Mouse (Mus musculus): ENCODE results near the gene 5730596B20Rik. TPM values are rescaled to one million over a fixed set of nuclear protein-coding genes. Genes with fewer than 3 reads are reported as not detected.

5730596B20Rik gene
- polyA plus RNA-seq, 1 experiment from 2014 or later: 1.3 TPM

GRCm38 (mm10) chr6:52161336-52162092, 15.8 kb upstream of the 5730596B20Rik start:
- H3K9ac ChIP-seq (ENCODE audit: low read depth, low read length): no peak overlapping the region
- no peaks in the 10 kb centered on the region for H3K9me3 ChIP-seq (replicated peaks; ENCODE audit: low read length)
- peaks cover 52% of the 10 kb centered on the region for H3K4me1 ChIP-seq (replicated peaks; ENCODE audit: insufficient read depth, low read length)
- TF ChIP-seq CTCF (IDR thresholded peaks at IDR 0.05; ENCODE audit: low read depth): no peak
- H3K4me2 ChIP-seq (ENCODE audit: low read length): peak overlapping the region; percentile 95
- H3K36me3 ChIP-seq (ENCODE audit: insufficient read depth, low read length): no peaks in the 10 kb centered on the region
- peak overlapping the region; percentile 89 for H3K27ac ChIP-seq
- no peak for ATAC-seq (replicated peaks; ENCODE audit: low FRiP score, low read depth)
- WGBS: 16% methylated on average over 8 of the region's 8 CpGs
- H3K27me3 ChIP-seq (ENCODE audit: insufficient read depth, low read length): 0 out of 2 replicates have a peak, but pooled peaks cover 7% of the 10 kb centered on the region
- no peak for DNase-seq (ENCODE audit: low spot score)
- H3K4me3 ChIP-seq (replicated peaks; ENCODE audit: low read depth, low read length): 0 out of 2 replicates have a peak overlapping the region, but pooled peaks have one; percentile 5

DNA sequence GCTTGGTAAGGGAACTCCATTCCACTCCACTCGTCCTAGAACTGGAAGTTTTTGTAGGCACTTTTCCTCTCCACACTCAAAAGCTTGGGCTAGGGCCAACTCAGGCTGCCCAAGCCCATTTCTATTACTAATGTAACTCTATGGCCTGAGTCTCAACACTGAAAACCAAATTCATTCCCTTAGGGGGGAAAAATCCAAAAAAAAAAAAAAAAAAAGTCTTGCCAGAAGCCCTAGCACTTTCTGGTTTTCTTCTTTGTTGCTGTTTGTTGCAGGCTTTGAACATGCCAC, 15.3 kb upstream of the 5730596B20Rik start:
- no peak overlapping the region for H3K27ac ChIP-seq
- 49% methylated on average over 1 of the region's 1 CpGs for WGBS
- peaks cover 57% of the 10 kb centered on the region for H3K4me1 ChIP-seq (replicated peaks; ENCODE audit: insufficient read depth, low read length)
- no peaks in the 10 kb centered on the region for H3K36me3 ChIP-seq (ENCODE audit: insufficient read depth, low read length)
- H3K9ac ChIP-seq (ENCODE audit: low read depth, low read length): no peak overlapping the region
- ATAC-seq (replicated peaks; ENCODE audit: low FRiP score, low read depth) (no peak), DNase-seq (ENCODE audit: low spot score) (no peak)
- H3K4me2 ChIP-seq (ENCODE audit: low read length): peak overlapping the region; percentile 37; the same call in 1 of the 2 replicates
- 0 out of 2 replicates have a peak, but pooled peaks cover 3% of the 10 kb centered on the region for H3K27me3 ChIP-seq (ENCODE audit: insufficient read depth, low read length)
- no peaks in the 10 kb centered on the region for H3K9me3 ChIP-seq (replicated peaks; ENCODE audit: low read length)
- TF ChIP-seq CTCF (IDR thresholded peaks at IDR 0.05; ENCODE audit: low read depth): no peak
- no peak overlapping the region for H3K4me3 ChIP-seq (replicated peaks; ENCODE audit: low read depth, low read length)

- no peak for ATAC-seq (replicated peaks; ENCODE audit: low FRiP score, low read depth)
- H3K4me1 ChIP-seq (replicated peaks; ENCODE audit: insufficient read depth, low read length): peaks cover 57% of the 10 kb centered on the region
- no peak for DNase-seq (ENCODE audit: low spot score)
- H3K27ac ChIP-seq: peak overlapping the region; percentile 75
- H3K9me3 ChIP-seq (replicated peaks; ENCODE audit: low read length): no peaks in the 10 kb centered on the region
- no peak overlapping the region; the same call in 1 of the 2 replicates for H3K9ac ChIP-seq (ENCODE audit: low read depth, low read length)
- peak overlapping the region; percentile 81 for H3K4me2 ChIP-seq (ENCODE audit: low read length)
- H3K27me3 ChIP-seq (ENCODE audit: insufficient read depth, low read length): no peaks in the 10 kb centered on the region
- H3K4me3 ChIP-seq (replicated peaks; ENCODE audit: low read depth, low read length): peak overlapping the region; percentile 36; the same call in 1 of the 2 replicates
- no peaks in the 10 kb centered on the region for H3K36me3 ChIP-seq (ENCODE audit: insufficient read depth, low read length)
- 40% methylated on average over 14 of the region's 14 CpGs for WGBS
- TF ChIP-seq CTCF (IDR thresholded peaks at IDR 0.05; ENCODE audit: low read depth): no peak
These were observed 14.5 kb upstream of the 5730596B20Rik start for GRCm38 (mm10) chr6:52162611-52163365.

GRCm38 (mm10) chr6:52163366-52164031, 13.8 kb upstream of the 5730596B20Rik start:
- H3K4me3 ChIP-seq (replicated peaks; ENCODE audit: low read depth, low read length): peak overlapping the region; percentile 36
- no peaks in the 10 kb centered on the region for H3K36me3 ChIP-seq (ENCODE audit: insufficient read depth, low read length)
- TF ChIP-seq CTCF (IDR thresholded peaks at IDR 0.05; ENCODE audit: low read depth): no peak
- H3K4me1 ChIP-seq (replicated peaks; ENCODE audit: insufficient read depth, low read length): peaks cover 61% of the 10 kb centered on the region
- no peaks in the 10 kb centered on the region for H3K9me3 ChIP-seq (replicated peaks; ENCODE audit: low read length)
- 25% methylated on average over 17 of the region's 17 CpGs for WGBS
- H3K27me3 ChIP-seq (ENCODE audit: insufficient read depth, low read length): no peaks in the 10 kb centered on the region
- ATAC-seq (replicated peaks; ENCODE audit: low FRiP score, low read depth): no peak
- H3K9ac ChIP-seq (ENCODE audit: low read depth, low read length): no peak overlapping the region; the same call in 1 of the 2 replicates
- H3K27ac ChIP-seq: peak overlapping the region; percentile 75
- peak overlapping the region; percentile 81 for H3K4me2 ChIP-seq (ENCODE audit: low read length)
- peak; percentile 85 for DNase-seq (ENCODE audit: low spot score)

DNA sequence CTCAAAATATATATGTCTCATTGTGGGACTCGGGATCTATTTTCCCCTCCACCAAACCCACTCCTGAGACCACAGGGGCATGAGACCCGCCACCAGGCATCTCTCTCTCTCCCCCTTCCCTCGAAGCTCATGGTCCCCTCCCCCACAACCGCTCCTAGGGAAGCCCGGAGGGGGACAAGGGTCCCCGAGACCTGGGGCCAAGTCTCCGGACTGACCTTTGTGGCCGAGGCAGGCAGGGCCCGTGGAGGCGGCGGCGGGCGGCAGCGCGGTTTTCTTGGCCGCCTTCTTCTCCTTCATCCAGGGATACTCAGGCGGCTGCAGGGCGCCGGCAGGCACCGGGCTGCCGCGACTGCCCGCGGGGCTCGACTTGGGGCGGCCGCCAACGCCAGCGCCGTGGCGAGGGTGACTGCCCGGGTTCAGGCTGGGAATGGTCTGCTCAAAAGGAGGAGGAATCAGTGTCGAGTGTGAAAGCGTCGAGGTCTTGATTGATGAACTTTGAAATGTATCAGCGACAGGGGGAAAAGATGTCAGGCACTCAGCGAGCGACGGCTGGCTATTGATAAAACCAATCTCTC, 13.2 kb upstream of the 5730596B20Rik start:
- Histone ChIP-seq H3K27me3 (ENCODE audit: insufficient read depth, low read length) (no peaks in the 10 kb centered on the region), H3K9ac (ENCODE audit: low read depth, low read length) (peak overlapping the region; percentile 50), H3K27ac (peak overlapping the region; percentile 75), H3K9me3 (replicated peaks; ENCODE audit: low read length) (no peaks in the 10 kb centered on the region), H3K4me2 (ENCODE audit: low read length) (peak overlapping the region; percentile 81), H3K36me3 (ENCODE audit: insufficient read depth, low read length) (no peaks in the 10 kb centered on the region), H3K4me3 (replicated peaks; ENCODE audit: low read depth, low read length) (peak overlapping the region; percentile 36), H3K4me1 (replicated peaks; ENCODE audit: insufficient read depth, low read length) (peaks cover 63% of the 10 kb centered on the region)
- ATAC-seq (replicated peaks; ENCODE audit: low FRiP score, low read depth) (no peak), DNase-seq (ENCODE audit: low spot score) (peak; percentile 65)
- no peak for TF ChIP-seq CTCF (IDR thresholded peaks at IDR 0.05; ENCODE audit: low read depth)
- 1% methylated on average over 38 of the region's 39 CpGs for WGBS

Measured in kidney, postnatal 0 days (tissue).